Mouse (Mus musculus) MEL (cell line): ENCODE data around the gene Polr2l. TPM values are rescaled to one million over a fixed set of nuclear protein-coding genes. Genes with fewer than 3 reads are reported as not detected.

Source experiments
- DNase-seq: peaks from one replicate; pipeline ENCODE4 v3.0.0; 2011; ENCODE audit warnings: low read depth, low spot score
- H3K27ac ChIP-seq: 2 replicates; pipeline ENCODE4 v1.5.1; 2012; ENCODE audit warnings: low read depth, mild to moderate bottlenecking, control low read depth, low read length, moderate library complexity; ENCODE audit not compliant: control insufficient read depth
- H3K27me3 ChIP-seq, 2 experiments: fragments of 150-350 bp in 1 of 2; sonication (generic) in 1 of 2; 2 replicates each; pipeline ENCODE4 v1.6.1; 2012; ENCODE audit warnings: low read length in 2 of 2, mild to moderate bottlenecking in 2 of 2, improper control_type of control experiment in 1 of 2, moderate library complexity in 1 of 2; ENCODE audit not compliant: insufficient read depth in 2 of 2, control insufficient read depth in 1 of 2
- H3K36me3 ChIP-seq, 2 experiments: 2 replicates each; pipeline ENCODE4 v1.6.1; 2012 to 2014; ENCODE audit warnings: low read length in 2 of 2, improper control_type of control experiment in 1 of 2, inconsistent platforms in 1 of 2, mild to moderate bottlenecking in 1 of 2; ENCODE audit not compliant: insufficient read depth in 2 of 2, control insufficient read depth in 1 of 2
- H3K4me1 ChIP-seq, 2 experiments: fragments of 150-350 bp in 1 of 2; sonication (generic) in 1 of 2; 2 replicates each; pipeline ENCODE4 v1.6.1; 2012; ENCODE audit warnings: low read length in 2 of 2, improper control_type of control experiment in 1 of 2, mild to moderate bottlenecking in 1 of 2; ENCODE audit not compliant: insufficient read depth in 2 of 2, control insufficient read depth in 1 of 2
- H3K4me3 ChIP-seq, 2 experiments: fragments of 150-350 bp in 1 of 2; sonication (generic) in 1 of 2; 2 replicates each; pipeline ENCODE4 v1.5.1; 2012; ENCODE audit warnings: low read depth in 2 of 2, low read length in 2 of 2, mild to moderate bottlenecking in 2 of 2, moderate library complexity in 2 of 2, control low read depth in 1 of 2, improper control_type of control experiment in 1 of 2; ENCODE audit not compliant: control insufficient read depth in 1 of 2, insufficient read depth in 1 of 2
- H3K79me2 ChIP-seq: 2 replicates; pipeline ENCODE4 v1.6.1; 2012; ENCODE audit warnings: mild to moderate bottlenecking, low read length, moderate library complexity; ENCODE audit not compliant: control insufficient read depth, poor library complexity, insufficient read depth
- H3K9ac ChIP-seq: 2 replicates; pipeline ENCODE4 v1.6.1; 2012; ENCODE audit warnings: low read depth, mild to moderate bottlenecking, control low read depth, low read length, moderate library complexity; ENCODE audit not compliant: control insufficient read depth, poor library complexity, severe bottlenecking
- H3K9me3 ChIP-seq: fragments of 150-350 bp; sonication (generic); replicated peaks from 2 replicates; pipeline ENCODE4 v1.6.1; 2012; ENCODE audit warnings: mild to moderate bottlenecking, low read length, improper control_type of control experiment, moderate library complexity; ENCODE audit not compliant: insufficient read depth
- BHLHE40 ChIP-seq: IDR thresholded peaks from 2 replicates; pipeline ENCODE4 v1.6.1; 2012; ENCODE audit warnings: low read depth, mild to moderate bottlenecking, inconsistent platforms, low read length, improper control_type of control experiment, borderline replicate concordance
- CHD2 ChIP-seq: IDR thresholded peaks from 2 replicates; pipeline ENCODE4 v1.6.1; 2011; ENCODE audit warnings: low read length, improper control_type of control experiment
- CTCF ChIP-seq, 3 experiments: IDR thresholded peaks in 2 of 3; conservative IDR thresholded peaks in 1 of 3; 2 replicates each; pipeline ENCODE4 v1.5.1; 2011 to 2012; ENCODE audit warnings: low read length in 3 of 3, low read depth in 2 of 3, mild to moderate bottlenecking in 2 of 3, improper control_type of control experiment in 1 of 3, inconsistent platforms in 1 of 3, mixed read lengths in 1 of 3, moderate library complexity in 1 of 3; ENCODE audit not compliant: control insufficient read depth in 1 of 3, insufficient read depth in 1 of 3, poor library complexity in 1 of 3, severe bottlenecking in 1 of 3
- E2F4 ChIP-seq: IDR thresholded peaks from 2 replicates; pipeline ENCODE4 v1.6.1; 2011; ENCODE audit warnings: low read depth, low read length, improper control_type of control experiment, borderline replicate concordance
- ELF1 ChIP-seq: IDR thresholded peaks from 2 replicates; pipeline ENCODE4 v1.6.1; 2014; ENCODE audit warnings: low read depth, mild to moderate bottlenecking, inconsistent platforms, low read length, improper control_type of control experiment, moderate library complexity
- EP300 ChIP-seq, 2 experiments: IDR thresholded peaks; 2 replicates each; pipeline ENCODE4 v1.6.1; 2011; ENCODE audit warnings: improper control_type of control experiment in 2 of 2, low read length in 2 of 2, low read depth in 1 of 2, mild to moderate bottlenecking in 1 of 2
- GATA1 ChIP-seq: IDR thresholded peaks from 2 replicates; pipeline ENCODE4 v1.6.1; 2011; ENCODE audit warnings: low read depth, low read length, improper control_type of control experiment
- HCFC1 ChIP-seq: IDR thresholded peaks from 2 replicates; pipeline ENCODE4 v1.6.1; 2012; ENCODE audit warnings: low read depth, mild to moderate bottlenecking, inconsistent platforms, low read length, improper control_type of control experiment, moderate library complexity
- KAT2A ChIP-seq: conservative IDR thresholded peaks from 2 replicates; pipeline ENCODE4 v1.6.1; 2012; ENCODE audit warnings: low read depth, low read length, improper control_type of control experiment, inconsistent platforms
- MEF2A ChIP-seq: IDR thresholded peaks from 2 replicates; pipeline ENCODE4 v1.6.1; 2014; ENCODE audit warnings: low read depth, mild to moderate bottlenecking, inconsistent platforms, low read length, improper control_type of control experiment; ENCODE audit not compliant: poor library complexity, insufficient replicate concordance, severe bottlenecking; ENCODE audit errors: extremely low read depth
- MYB ChIP-seq: IDR thresholded peaks from 2 replicates; pipeline ENCODE4 v1.6.1; 2011; ENCODE audit warnings: mild to moderate bottlenecking, low read depth, low read length, improper control_type of control experiment
- NRF1 ChIP-seq: IDR thresholded peaks from 2 replicates; pipeline ENCODE4 v1.6.1; 2014; ENCODE audit warnings: low read depth, mild to moderate bottlenecking, inconsistent platforms, low read length, improper control_type of control experiment, moderate library complexity; ENCODE audit not compliant: poor library complexity, insufficient read depth, severe bottlenecking
- POLR2A ChIP-seq, 2 experiments: IDR thresholded peaks; 2 replicates each; pipeline ENCODE4 v1.6.1; 2011 to 2012; ENCODE audit warnings: low read length in 2 of 2, mild to moderate bottlenecking in 2 of 2, control low read depth in 1 of 2, improper control_type of control experiment in 1 of 2, low read depth in 1 of 2, moderate library complexity in 1 of 2; ENCODE audit not compliant: control insufficient read depth in 1 of 2, insufficient read depth in 1 of 2, poor library complexity in 1 of 2
- POLR2AphosphoS5 ChIP-seq: IDR thresholded peaks from 2 replicates; pipeline ENCODE4 v1.6.1; 2012; ENCODE audit warnings: low read depth, borderline replicate concordance, mild to moderate bottlenecking, inconsistent platforms, low read length, moderate library complexity, mixed read lengths
- RCOR1 ChIP-seq: IDR thresholded peaks from 2 replicates; pipeline ENCODE4 v1.6.1; 2012; ENCODE audit warnings: low read depth, mild to moderate bottlenecking, inconsistent platforms, low read length, improper control_type of control experiment
- SMC3 ChIP-seq: IDR thresholded peaks from 2 replicates; pipeline ENCODE4 v1.6.1; 2011; ENCODE audit warnings: low read depth, low read length, improper control_type of control experiment
- TAL1 ChIP-seq: IDR thresholded peaks from 2 replicates; pipeline ENCODE4 v1.6.1; 2012; ENCODE audit warnings: mild to moderate bottlenecking, inconsistent platforms, low read length, moderate library complexity, mixed read lengths
- TBP ChIP-seq: IDR thresholded peaks from 2 replicates; pipeline ENCODE4 v1.8.0; 2011; ENCODE audit warnings: low read depth, low read length, improper control_type of control experiment
- TCF12 ChIP-seq: IDR thresholded peaks from 2 replicates; pipeline ENCODE4 v1.6.1; 2014; ENCODE audit warnings: low read depth, mild to moderate bottlenecking, inconsistent platforms, low read length, improper control_type of control experiment, moderate library complexity
- USF1 ChIP-seq: IDR thresholded peaks from 2 replicates; pipeline ENCODE4 v1.6.1; 2014; ENCODE audit warnings: low read depth, mild to moderate bottlenecking, inconsistent platforms, low read length, improper control_type of control experiment, moderate library complexity
- USF2 ChIP-seq, 2 experiments: IDR thresholded peaks; 2 replicates each; pipeline ENCODE4 v1.6.1; 2011 to 2012; ENCODE audit warnings: improper control_type of control experiment in 2 of 2, low read length in 2 of 2, borderline replicate concordance in 1 of 2, inconsistent platforms in 1 of 2, low read depth in 1 of 2, mild to moderate bottlenecking in 1 of 2; ENCODE audit not compliant: insufficient read depth in 1 of 2
- ZMIZ1 ChIP-seq: IDR thresholded peaks from 2 replicates; pipeline ENCODE4 v1.6.1; 2012; ENCODE audit warnings: low read depth, mild to moderate bottlenecking, inconsistent platforms, low read length, improper control_type of control experiment, moderate library complexity
- ZNF384 ChIP-seq: IDR thresholded peaks from 2 replicates; pipeline ENCODE4 v1.6.1; 2012; ENCODE audit warnings: low read depth, mild to moderate bottlenecking, inconsistent platforms, low read length, improper control_type of control experiment
- polyA plus RNA-seq, 2 experiments: library from polyadenylated mRNA; stranded (reverse) in 1 of 2; unstranded in 1 of 2; fragments of >175 nt in 1 of 2; fragments of >200 nt in 1 of 2; gene quantifications; 2 replicates each; pipeline versions ENCODE4 v1.2.1 to v1.2.4; 2012; ENCODE audit warnings: low replicate concordance in 2 of 2, low read depth in 1 of 2; ENCODE audit not compliant: insufficient read length in 2 of 2, insufficient read depth in 1 of 2, missing spikeins in 1 of 2
- total RNA-seq: library from RNA; depleted of rRNA; stranded (reverse); fragments of 300-350 nt; gene quantifications from 2 replicates; pipeline ENCODE4 v1.2.3, GENCODE M21; 2012

The Polr2l gene
- total and polyA plus RNA-seq, 3 experiments, result 82.4 to 114 TPM; not detected in 1

GRCm38 (mm10) chr7:141432186-141432611, 42.7 kb downstream of the Polr2l start:
- Histone ChIP-seq H3K9ac (no peak overlapping the region), H3K27me3 (no peaks in the 10 kb centered on the region), H3K4me1 (peaks cover 4 to 22% of the 10 kb centered on the region in 2 experiments; a peak in 3 of 4 replicates), H3K9me3 (no peaks in the 10 kb centered on the region), H3K36me3 (peaks cover 0 to 20% of the 10 kb centered on the region in 2 experiments; a peak in 2 of 4 replicates), H3K4me3 (no peak overlapping the region), H3K27ac (no peak overlapping the region), H3K79me2 (peaks cover 26% of the 10 kb centered on the region)
- TF ChIP-seq ZMIZ1, result no peak
- no peak for TF ChIP-seq BHLHE40
- TF ChIP-seq GATA1, result no peak
- no peak for TF ChIP-seq MYB
- no peak for TF ChIP-seq MEF2A
- no peak for TF ChIP-seq USF1
- no peak for TF ChIP-seq USF2 (IDR thresholded peaks at IDR 0.05; ENCODE audit: borderline replicate concordance in 1 of 2, insufficient read depth in 1 of 2, low read depth in 1 of 2, low read length in 2 of 2)
- no peak for TF ChIP-seq SMC3
- TF ChIP-seq EP300 (IDR thresholded peaks at IDR 0.05; ENCODE audit: low read depth in 1 of 2, low read length in 2 of 2), result no peak
- no peak for DNase-seq

GRCm38 (mm10) chr7:141431434-141432185, 43.3 kb downstream of the Polr2l start:
- Histone ChIP-seq H3K27me3 (no peaks in the 10 kb centered on the region), H3K79me2 (peaks cover 20% of the 10 kb centered on the region), H3K4me1 (peaks cover 3 to 25% of the 10 kb centered on the region in 2 experiments; a peak in 3 of 4 replicates), H3K4me3 (no peak overlapping the region), H3K27ac (no peak overlapping the region), H3K36me3 (peaks cover 0 to 20% of the 10 kb centered on the region in 2 experiments; a peak in 2 of 4 replicates), H3K9ac (no peak overlapping the region), H3K9me3 (no peaks in the 10 kb centered on the region)
- TF ChIP-seq HCFC1 (no peak), RCOR1 (no peak), USF1 (no peak), KAT2A (no peak), MYB (no peak), GATA1 (no peak), TAL1 (no peak), ZNF384 (no peak), E2F4 (no peak), NRF1 (no peak), CHD2 (no peak), CTCF (IDR thresholded peaks at IDR 0.05 in 2 of 3, conservative IDR thresholded peaks at IDR 0.05 in 1 of 3; ENCODE audit: control insufficient read depth in 1 of 3, insufficient read depth in 1 of 3, low read depth in 2 of 3, low read length in 3 of 3, poor library complexity in 1 of 3, severe bottlenecking in 1 of 3) (no peak), TBP (no peak), SMC3 (no peak), POLR2A (IDR thresholded peaks at IDR 0.05; ENCODE audit: control insufficient read depth in 1 of 2, insufficient read depth in 1 of 2, low read depth in 1 of 2, low read length in 2 of 2, poor library complexity in 1 of 2) (no peak), MEF2A (no peak), ELF1 (no peak), TCF12 (no peak), BHLHE40 (no peak), POLR2AphosphoS5 (no peak)
- no peak for DNase-seq
